Mouse (Mus musculus) G1E (cell line): ENCODE measurements around the gene Peak1.

ENCODE experiments used
- CTCF ChIP-seq: IDR thresholded peaks from 2 replicates; pipeline ENCODE4 v1.5.1; 2012; ENCODE audit warnings: low read depth, low read length, inconsistent platforms, mixed read lengths
- GATA1 ChIP-seq: IDR thresholded peaks from 2 replicates; pipeline ENCODE4 v1.6.1; 2012; ENCODE audit warnings: borderline replicate concordance, low read length, inconsistent platforms, mixed read lengths
- POLR2AphosphoS5 ChIP-seq: IDR thresholded peaks from 2 replicates; pipeline ENCODE4 v1.6.1; 2012; ENCODE audit warnings: low read depth, low read length, inconsistent platforms; ENCODE audit not compliant: insufficient replicate concordance
- TAL1 ChIP-seq: conservative IDR thresholded peaks from 2 replicates; pipeline ENCODE4 v1.6.1; 2012; ENCODE audit warnings: low read depth, low read length, inconsistent platforms, mixed read lengths

DNA sequence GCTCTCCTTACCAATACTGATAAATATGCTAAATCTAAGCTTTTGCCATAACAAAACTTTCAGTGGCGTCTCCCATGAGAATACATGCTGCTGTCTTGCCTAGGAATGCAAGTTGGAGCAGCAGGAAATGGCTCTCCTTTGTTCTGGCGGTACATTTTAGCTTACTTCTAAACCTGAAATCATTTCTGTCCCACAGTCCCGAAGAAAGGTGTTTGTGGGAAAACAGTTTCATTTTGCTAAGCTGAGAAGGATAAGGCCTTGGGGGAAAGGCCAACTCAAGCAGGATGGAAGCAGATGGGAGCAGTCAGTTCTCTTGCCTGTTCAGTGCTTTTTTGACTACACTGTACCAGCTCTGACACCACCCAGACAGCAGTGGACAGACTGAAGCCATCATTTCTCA, 49.1 kb downstream of the Peak1 start:
- TF ChIP-seq CTCF (no peak), TAL1 (no peak), POLR2AphosphoS5 (no peak), GATA1 (no peak)
